Mouse (Mus musculus) retina, embryonic 14.5 days (tissue): ENCODE data around the gene Flnc.
A peak's percentile ranks its signal among the peaks of the same experiment; 100 is the strongest.

ENCODE experiments used
- DNase-seq: peaks from one replicate; pipeline ENCODE4 v3.0.0-alpha.2; 2015; ENCODE audit warnings: low spot score

Gene Flnc

DNA sequence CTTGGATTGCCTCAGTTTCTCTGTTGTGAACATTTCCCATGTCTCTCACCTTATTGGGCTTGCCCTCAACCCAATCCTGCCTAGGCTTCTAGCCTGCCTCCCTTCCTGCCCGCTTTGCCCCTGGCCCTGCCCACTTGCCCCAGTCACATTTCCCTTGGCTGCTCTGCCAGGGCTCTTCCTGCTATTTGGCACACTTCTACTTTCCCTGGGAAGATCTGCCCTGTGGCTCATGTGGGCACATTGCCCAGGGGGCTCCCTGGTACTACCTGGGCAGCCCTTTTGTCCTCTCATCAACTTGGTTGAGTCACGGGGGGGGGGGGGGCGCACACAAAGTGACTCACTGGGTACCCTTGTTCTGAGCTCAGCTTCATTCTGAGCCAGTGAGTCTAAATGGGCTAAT lies 900 bp upstream of the Flnc start:
- DNase-seq: no peak

DNA sequence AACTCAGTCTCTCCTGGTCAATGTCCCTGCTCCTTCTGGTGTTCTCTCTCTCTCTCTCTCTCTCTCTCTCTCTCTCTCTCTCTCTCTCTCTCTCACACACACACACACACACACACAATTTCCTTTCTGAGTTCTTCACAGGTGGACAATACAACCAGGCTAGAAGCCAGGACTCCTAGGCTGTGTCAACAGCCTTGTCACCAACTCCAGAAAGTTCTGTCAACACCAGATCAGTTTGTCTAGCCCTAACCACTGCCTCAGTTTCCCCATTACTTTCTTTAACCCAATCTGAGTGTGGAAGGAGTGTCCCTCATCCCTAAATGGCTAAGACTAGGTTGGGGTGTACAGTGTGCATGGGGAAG lies 399 bp upstream of the Flnc start:
- DNase-seq: no peak

DNA sequence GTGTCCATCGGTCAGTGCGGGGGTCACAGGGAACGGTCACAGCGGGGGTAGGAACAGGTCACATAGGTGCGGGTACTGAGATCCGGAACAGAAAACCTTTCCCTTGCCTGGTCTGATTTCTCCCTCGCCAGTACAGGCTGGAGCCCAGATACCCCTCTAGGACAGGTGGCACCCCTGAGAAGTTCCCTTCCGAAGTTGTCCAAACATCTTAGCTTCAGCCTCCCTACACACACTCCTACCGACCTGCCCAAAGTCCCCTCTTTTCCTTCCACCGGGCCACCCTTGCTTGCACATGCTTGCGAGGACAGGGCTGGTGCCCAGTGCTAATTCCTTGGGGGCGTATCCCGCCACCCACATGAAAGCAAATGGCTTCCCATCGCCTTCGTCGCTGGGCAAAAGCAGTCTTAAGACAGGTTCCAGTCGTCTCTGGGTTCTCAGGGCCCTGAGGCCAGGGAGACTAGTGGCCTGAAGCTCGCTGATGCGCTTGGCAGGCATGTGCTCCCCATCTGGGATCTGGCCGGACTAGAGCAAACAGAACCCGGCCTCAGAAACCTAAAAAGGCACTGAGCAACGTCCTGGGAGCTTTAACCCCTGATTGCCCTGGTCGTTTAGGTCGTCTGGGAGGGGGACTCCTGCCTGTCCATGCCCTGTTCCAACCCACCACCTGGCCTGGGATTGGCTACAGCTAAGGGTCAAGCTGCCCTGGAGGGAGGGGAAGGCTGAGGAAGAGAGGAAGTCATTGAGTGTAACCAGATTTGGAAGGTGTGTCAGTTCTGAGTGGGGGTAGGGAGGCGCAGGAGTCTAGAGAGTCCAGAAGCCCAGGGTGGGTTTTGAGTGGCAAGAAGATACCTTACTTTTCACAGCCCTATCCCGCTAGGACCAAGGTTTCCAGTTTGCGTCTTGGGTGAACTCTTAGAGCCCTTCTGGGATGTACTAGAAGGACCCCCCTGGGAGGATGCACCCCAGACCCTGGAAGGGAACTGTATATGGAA lies 1.0 kb downstream of the Flnc start:
- DNase-seq: peak; percentile 41

- DNase-seq: peak; percentile 65
Measured at GRCm38 (mm10) chr6:29434911-29435691, 2.0 kb downstream of the Flnc start.

DNA sequence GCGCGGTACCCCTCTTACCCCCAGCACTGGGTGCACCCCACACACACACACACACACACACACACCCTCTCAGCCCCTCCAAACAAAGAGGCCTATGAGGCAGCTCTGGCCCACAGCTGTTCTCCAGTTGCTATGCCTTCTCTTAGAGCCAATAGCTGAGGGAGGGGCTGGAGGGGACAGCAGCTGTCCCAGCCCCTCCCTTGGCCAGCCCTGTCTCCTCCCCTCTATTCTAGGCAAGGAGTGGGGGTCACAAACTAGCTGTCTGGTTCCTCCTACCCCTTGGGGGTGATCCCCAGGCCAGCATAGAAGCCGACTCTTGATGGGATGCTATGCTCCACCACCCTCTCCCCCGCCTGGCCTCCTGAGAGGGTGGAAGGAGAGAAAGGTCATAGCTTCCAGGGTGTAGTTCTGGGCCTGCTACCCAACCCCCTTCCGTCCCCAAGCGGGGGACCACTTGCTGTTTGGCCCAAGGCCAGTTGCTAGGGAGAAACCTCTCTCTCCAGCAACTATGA lies 2.9 kb downstream of the Flnc start:
- peak; percentile 53 for DNase-seq

DNA sequence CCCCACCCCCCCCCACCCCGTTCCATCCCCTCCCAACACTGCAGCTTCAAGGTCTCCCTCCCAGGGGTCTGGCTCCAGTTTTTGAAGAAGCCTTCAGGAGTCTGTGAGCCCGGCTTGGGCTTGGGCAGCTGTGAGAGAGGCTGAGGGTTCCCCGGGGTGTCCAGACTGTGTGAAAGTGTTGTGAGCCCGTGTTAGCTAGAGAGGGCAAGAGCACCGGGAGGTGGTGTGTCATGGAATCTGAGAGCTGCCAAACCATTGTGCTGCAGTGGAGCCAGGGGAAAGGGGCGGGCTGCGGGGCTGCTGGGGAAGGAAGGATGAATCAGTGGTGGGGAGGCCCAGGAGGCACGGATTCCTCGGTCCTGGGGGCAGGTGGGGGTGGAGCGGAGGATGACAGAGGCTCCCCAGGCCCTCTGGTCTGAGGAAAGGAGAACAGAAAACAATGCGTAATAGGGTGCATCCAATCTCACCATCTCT lies 3.4 kb downstream of the Flnc start:
- peak; percentile 48 for DNase-seq

DNA sequence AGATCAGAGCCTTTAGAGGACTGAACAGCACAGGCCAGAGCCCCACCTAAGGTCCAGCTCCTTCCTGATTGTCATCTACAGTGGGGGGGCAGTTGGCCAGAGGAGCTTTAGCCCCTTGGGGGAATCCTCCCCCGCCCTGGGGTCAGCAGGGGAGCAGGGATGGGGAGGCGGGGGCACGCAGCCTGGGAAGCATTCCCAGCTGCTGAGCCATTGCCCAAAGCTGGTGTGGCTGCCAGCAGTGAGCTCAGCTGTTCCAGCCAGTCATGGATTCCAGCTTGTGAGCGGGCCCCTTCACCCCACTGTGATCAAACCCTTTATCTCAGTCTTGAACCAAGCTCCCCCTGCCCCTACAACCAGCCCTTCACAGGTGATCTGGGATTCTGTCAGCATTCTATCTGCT lies 6.2 kb downstream of the Flnc start:
- DNase-seq: no peak

DNA sequence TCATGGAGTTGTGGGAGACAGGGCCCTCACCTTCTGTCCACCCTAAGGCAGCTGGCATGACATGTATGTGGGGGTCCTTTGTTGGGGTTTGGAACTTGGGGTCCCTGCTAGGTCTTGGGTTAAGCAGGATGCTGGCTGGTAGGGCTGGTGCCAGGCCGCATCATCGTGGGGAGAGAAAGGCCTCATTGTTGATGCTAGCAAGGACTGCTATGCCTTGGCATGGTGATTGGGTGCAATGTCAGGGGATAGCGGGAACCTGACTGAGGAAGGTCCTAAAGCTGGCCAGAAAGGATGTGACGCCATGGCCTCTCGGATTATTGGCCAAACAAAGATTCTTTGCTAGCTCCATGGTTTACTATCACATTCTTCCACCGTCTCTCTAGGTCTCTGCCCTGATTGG lies 6.7 kb downstream of the Flnc start:
- no peak for DNase-seq

DNA sequence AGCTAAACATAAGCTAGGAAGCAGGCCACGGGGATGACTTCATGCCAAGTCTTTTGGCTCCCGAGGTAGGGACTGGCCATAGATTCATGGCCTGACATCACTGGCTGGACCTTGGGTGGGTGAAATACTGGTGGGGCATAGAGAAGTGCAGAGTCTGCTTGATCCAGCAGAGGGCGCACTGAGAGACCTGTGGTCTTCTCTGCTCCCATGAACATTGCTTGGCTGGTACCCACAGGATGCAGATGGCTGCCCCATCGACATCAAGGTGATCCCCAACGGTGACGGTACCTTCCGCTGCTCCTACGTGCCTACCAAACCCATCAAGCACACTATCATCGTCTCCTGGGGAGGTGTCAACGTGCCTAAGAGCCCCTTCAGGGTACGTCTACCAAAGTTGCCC lies 11.7 kb downstream of the Flnc start:
- DNase-seq: peak; percentile 67

- no peak for DNase-seq
Measured at GRCm38 (mm10) chr6:29445354-29445753, 12.3 kb downstream of the Flnc start.

- no peak for DNase-seq
Measured at GRCm38 (mm10) chr6:29449858-29450257, 16.8 kb downstream of the Flnc start.

DNA sequence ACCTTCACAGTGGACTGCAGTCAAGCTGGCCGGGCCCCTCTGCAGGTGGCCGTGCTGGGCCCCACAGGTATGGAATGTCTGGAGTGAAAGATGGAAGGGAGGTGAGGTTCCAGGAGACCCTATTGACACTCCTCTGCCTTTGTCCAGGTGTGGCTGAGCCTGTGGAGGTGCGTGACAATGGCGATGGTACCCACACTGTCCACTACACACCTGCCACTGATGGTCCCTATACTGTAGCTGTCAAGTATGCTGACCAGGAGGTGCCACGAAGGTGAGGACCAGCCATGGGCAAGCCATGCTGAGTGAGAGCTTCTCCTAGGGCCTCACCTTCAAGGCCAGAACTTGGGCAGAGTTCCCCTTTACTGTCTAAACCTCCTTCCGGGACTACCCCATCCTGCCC lies 17.6 kb downstream of the Flnc start:
- DNase-seq: no peak

- DNase-seq: no peak
Measured at GRCm38 (mm10) chr6:29461502-29461901, 28.4 kb downstream of the Flnc start.

- no peak for DNase-seq
Measured at GRCm38 (mm10) chr6:29463388-29463787, 30.3 kb downstream of the Flnc start.

DNA sequence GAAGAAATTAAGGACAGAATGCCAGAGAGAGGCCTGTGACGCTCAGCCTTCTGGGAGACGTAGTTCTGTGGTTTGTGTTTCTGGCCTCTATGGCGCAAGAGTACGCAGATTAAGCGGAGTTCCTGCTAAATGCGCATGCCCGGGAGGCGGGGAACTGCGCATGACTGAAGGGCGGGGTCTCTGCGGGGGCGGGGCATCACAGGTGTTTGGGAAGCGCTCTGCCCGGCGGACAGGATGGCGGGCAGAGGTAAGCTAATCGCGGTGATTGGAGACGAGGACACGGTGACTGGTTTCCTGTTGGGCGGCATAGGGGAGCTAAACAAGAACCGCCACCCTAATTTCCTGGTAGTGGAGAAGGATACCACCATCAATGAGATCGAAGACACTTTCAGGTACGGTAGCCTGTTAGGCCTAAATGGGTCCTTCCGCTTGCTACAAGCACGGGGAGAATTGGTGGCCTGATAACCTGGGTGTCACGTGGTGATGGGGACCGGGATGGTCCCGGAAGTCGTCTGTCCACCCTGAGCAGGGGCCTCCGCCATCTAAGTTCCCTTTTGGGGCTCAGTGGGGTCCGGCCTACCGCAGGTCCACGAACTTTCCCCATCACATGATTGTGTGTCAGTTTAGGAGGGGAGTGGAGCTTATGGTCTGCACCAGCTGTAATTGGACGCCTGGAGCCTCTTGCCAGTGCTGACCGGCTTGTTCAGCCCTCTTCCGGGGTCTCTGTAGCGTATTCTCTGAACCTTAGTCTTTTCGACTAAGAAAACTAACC lies 34.7 kb downstream of the Flnc start, which contains the start of gene Atp6v1f:
Gene Atp6v1f, plus strand, starts transcription at position 136 of the 772 bp plus-strand sequence.
- peak; percentile 94 for DNase-seq

GRCm38 (mm10) chr6:29468851-29469250 lies 35.8 kb downstream of the Flnc start:
- no peak for DNase-seq

DNA sequence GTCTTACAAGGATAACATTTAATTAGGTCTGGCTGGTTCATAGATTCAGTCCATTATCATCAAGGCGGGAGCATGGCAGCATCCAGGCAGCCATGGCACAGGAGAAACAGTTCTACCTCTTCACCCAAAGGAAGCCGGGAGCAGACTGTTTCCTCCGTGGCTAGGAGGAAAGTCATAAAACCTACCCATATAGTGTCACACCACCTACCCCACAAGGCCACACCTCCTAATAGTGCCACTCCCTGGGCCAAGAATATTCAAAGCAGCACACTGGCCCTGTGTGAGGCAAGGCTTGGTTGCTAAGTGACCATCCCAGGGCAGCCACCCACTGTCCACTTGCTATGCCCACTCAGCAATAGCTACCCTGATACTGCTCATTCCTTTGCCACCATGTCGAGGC lies 38.1 kb downstream of the Flnc start, which contains the start of gene Atp6v1fnb:
Gene Atp6v1fnb, plus strand, starts transcription at position 301 of the 400 bp plus-strand sequence.
- no peak for DNase-seq

DNA sequence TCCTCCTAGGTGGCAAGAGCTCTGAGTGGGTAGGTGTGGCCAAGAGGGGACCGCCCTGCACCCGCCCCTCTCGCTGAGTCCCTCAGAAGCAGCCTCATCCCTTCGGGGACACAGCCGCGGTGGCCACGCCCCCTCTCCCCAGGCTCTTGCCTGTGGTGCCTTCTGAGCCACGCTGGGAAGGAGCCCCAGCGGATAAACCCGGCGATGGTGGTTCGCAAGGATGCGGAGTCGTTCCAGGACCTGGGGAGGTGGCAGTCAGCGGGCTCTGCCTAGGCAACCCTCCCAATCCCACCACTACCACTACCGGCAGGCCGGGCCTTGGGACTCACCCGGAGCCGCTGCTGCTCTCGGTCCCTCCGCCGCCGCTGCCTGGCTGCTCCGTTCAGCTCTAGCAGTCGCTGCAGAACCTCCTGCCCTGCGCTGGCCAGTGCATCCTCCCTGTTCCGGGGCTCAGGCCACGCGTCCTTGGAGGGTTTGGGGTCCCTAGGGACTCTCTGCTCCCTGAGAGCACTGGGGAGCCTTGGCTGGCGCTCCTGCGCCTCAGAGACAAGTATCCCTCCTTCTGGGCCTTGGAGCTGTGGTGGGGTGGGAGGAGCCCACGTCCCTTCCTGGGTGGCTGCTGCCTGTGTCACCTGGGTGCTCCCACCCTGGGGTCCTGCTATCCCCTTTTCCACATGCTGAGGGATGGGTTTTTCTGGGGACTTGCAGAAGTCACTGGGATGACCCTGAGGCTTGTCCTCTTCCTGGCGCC lies 41.1 kb downstream of the Flnc start:
- peak; percentile 86 for DNase-seq

GRCm38 (mm10) chr6:29474736-29475135 lies 41.7 kb downstream of the Flnc start:
- no peak for DNase-seq

DNA sequence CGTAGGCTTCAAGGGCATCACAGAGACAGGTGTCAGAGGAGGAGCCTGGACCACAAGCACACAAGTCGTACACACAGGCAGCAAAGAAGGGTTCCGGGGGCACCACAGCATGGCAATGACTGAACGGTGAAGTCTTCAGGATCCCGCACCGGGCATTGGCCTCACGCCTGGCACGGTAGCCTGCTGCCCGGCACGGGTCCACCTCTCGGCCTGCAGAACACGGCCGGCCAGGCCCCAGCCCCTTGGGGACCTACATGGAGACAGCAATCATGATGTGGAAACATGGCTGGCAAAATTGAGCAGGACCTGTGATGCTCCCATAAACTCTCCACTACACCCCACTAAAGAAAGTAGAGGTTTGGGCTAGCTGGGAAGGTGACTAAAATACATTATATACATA lies 49.6 kb downstream of the Flnc start:
- no peak for DNase-seq
